Mouse (Mus musculus): ENCODE results near the gene Smurf1. TPM values are rescaled to one million over a fixed set of nuclear protein-coding genes. Genes with fewer than 3 reads are reported as not detected.
A peak's percentile ranks its signal among the peaks of the same experiment; 100 is the strongest.

The Smurf1 gene
- polyA plus RNA-seq, 1 experiment = 19.5 TPM

DNA sequence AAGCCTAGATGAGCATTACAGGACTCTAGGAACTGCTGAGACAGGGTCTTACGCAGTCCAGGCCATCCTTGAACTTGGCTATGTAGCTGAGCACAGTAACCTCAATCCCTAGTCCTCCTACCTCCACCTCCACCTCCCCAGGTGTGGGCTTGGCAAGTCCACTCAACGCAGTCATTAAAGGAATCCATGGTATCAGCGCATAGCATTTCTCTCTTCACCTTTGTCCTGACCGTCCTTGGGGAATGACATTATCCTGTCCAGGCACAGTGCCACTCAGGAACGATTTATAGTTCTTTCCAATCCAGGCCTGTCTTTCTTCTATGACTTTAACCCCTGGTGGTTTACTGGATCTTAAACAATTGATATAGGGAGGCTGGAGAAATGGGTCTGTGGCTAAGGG is 24.8 kb upstream of the Smurf1 start:
- no peak overlapping the region for H3K27ac ChIP-seq (ENCODE audit: insufficient read depth, low read depth, low read length)
- no peak overlapping the region for H3K4me3 ChIP-seq (ENCODE audit: low read depth, low read length)
- WGBS = 40% methylated on average over 5 of the region's 5 CpGs
- TF ChIP-seq CTCF (IDR thresholded peaks at IDR 0.05; ENCODE audit: extremely low read depth, insufficient read length, insufficient replicate concordance, low read depth, low read length) = no peak
- no peak for TF ChIP-seq POLR2A (IDR thresholded peaks at IDR 0.05; ENCODE audit: low read depth, low read length)
- H3K36me3 ChIP-seq (ENCODE audit: control insufficient read depth, insufficient read depth, low read length) = no peaks in the 10 kb centered on the region
- no peaks in the 10 kb centered on the region for H3K27me3 ChIP-seq (ENCODE audit: control insufficient read depth, insufficient read depth, low read length)
- H3K4me1 ChIP-seq (ENCODE audit: control insufficient read depth, insufficient read depth, insufficient read length, low read length) = peaks cover 8% of the 10 kb centered on the region; the same call in 1 of the 2 replicates

DNA sequence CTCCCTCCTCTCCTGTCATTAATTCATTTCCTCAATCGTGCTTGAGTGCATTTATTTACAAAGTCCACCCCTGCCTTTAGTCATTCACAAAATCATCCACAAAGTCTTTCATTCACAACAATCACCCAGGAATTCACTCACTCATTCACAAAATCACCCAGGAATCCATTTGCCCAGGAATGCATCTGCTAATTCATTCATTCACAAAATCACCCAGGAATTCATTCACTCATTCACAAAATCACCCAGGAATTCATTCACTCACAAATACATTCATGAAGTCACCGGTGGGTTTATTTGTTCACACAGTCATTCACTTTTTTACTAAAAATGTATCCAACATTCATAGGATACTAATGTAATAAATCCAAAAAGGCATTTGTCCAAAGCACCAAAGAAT is 24.4 kb upstream of the Smurf1 start:
- H3K4me1 ChIP-seq (ENCODE audit: control insufficient read depth, insufficient read depth, insufficient read length, low read length) = peaks cover 8% of the 10 kb centered on the region; the same call in 1 of the 2 replicates
- no peaks in the 10 kb centered on the region for H3K27me3 ChIP-seq (ENCODE audit: control insufficient read depth, insufficient read depth, low read length)
- 52% methylated on average over 2 of the region's 2 CpGs for WGBS
- no peaks in the 10 kb centered on the region for H3K36me3 ChIP-seq (ENCODE audit: control insufficient read depth, insufficient read depth, low read length)
- no peak overlapping the region for H3K27ac ChIP-seq (ENCODE audit: insufficient read depth, low read depth, low read length)
- no peak overlapping the region for H3K4me3 ChIP-seq (ENCODE audit: low read depth, low read length)
- TF ChIP-seq POLR2A (IDR thresholded peaks at IDR 0.05; ENCODE audit: low read depth, low read length) (no peak), CTCF (IDR thresholded peaks at IDR 0.05; ENCODE audit: extremely low read depth, insufficient read length, insufficient replicate concordance, low read depth, low read length) (no peak)

GRCm38 (mm10) chr5:144989061-144989405 is 23.4 kb upstream of the Smurf1 start:
- H3K36me3 ChIP-seq (ENCODE audit: control insufficient read depth, insufficient read depth, low read length) = no peaks in the 10 kb centered on the region
- no peak for TF ChIP-seq CTCF (IDR thresholded peaks at IDR 0.05; ENCODE audit: extremely low read depth, insufficient read length, insufficient replicate concordance, low read depth, low read length)
- TF ChIP-seq POLR2A (IDR thresholded peaks at IDR 0.05; ENCODE audit: low read depth, low read length) = no peak
- H3K4me1 ChIP-seq (ENCODE audit: control insufficient read depth, insufficient read depth, insufficient read length, low read length) = peaks cover 8% of the 10 kb centered on the region; the same call in 1 of the 2 replicates
- H3K27me3 ChIP-seq (ENCODE audit: control insufficient read depth, insufficient read depth, low read length) = no peaks in the 10 kb centered on the region
- H3K27ac ChIP-seq (ENCODE audit: insufficient read depth, low read depth, low read length) = no peak overlapping the region
- no peak overlapping the region for H3K4me3 ChIP-seq (ENCODE audit: low read depth, low read length)
- WGBS = 86% methylated on average over 4 of the region's 4 CpGs

GRCm38 (mm10) chr5:144988340-144989060 is 22.9 kb upstream of the Smurf1 start:
- peak overlapping the region; percentile 3; the same call in 1 of the 2 replicates for H3K27ac ChIP-seq (ENCODE audit: insufficient read depth, low read depth, low read length)
- TF ChIP-seq POLR2A (IDR thresholded peaks at IDR 0.05; ENCODE audit: low read depth, low read length) (no peak), CTCF (IDR thresholded peaks at IDR 0.05; ENCODE audit: extremely low read depth, insufficient read length, insufficient replicate concordance, low read depth, low read length) (peak; percentile 44; the same call in 1 of the 2 replicates)
- no peaks in the 10 kb centered on the region for H3K27me3 ChIP-seq (ENCODE audit: control insufficient read depth, insufficient read depth, low read length)
- 16% methylated on average over 9 of the region's 9 CpGs for WGBS
- H3K4me3 ChIP-seq (ENCODE audit: low read depth, low read length) = no peak overlapping the region
- H3K36me3 ChIP-seq (ENCODE audit: control insufficient read depth, insufficient read depth, low read length) = no peaks in the 10 kb centered on the region
- H3K4me1 ChIP-seq (ENCODE audit: control insufficient read depth, insufficient read depth, insufficient read length, low read length) = peaks cover 8% of the 10 kb centered on the region; the same call in 1 of the 2 replicates

DNA sequence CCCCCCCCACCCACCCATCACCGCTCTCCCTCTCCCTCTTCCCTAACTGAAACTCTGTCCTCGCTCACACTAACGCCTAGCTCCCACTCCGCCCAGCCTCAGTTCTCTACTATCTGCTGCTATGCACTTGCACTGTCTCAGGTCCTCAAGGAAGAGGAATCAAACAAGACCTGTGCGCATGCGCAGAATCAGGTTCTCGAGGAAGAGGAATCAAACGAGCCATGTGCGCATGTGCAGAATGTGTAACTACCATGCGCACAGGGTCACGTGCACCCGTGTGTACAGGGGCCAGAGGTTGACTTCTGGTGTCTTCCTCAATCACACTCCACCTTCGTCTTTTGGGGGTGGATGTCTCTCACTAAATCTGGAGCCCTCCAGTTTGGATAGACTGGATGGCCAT is 21.9 kb upstream of the Smurf1 start:
- WGBS = 88% methylated on average over 13 of the region's 13 CpGs
- no peak overlapping the region for H3K27ac ChIP-seq (ENCODE audit: insufficient read depth, low read depth, low read length)
- no peak overlapping the region for H3K4me3 ChIP-seq (ENCODE audit: low read depth, low read length)
- no peaks in the 10 kb centered on the region for H3K27me3 ChIP-seq (ENCODE audit: control insufficient read depth, insufficient read depth, low read length)
- H3K36me3 ChIP-seq (ENCODE audit: control insufficient read depth, insufficient read depth, low read length) = no peaks in the 10 kb centered on the region
- peaks cover 8% of the 10 kb centered on the region; the same call in 1 of the 2 replicates for H3K4me1 ChIP-seq (ENCODE audit: control insufficient read depth, insufficient read depth, insufficient read length, low read length)
- TF ChIP-seq CTCF (IDR thresholded peaks at IDR 0.05; ENCODE audit: extremely low read depth, insufficient read length, insufficient replicate concordance, low read depth, low read length) (no peak), POLR2A (IDR thresholded peaks at IDR 0.05; ENCODE audit: low read depth, low read length) (no peak)

GRCm38 (mm10) chr5:144984839-144985238 is 19.2 kb upstream of the Smurf1 start:
- 98% methylated on average over 5 of the region's 5 CpGs for WGBS
- no peak overlapping the region for H3K27ac ChIP-seq (ENCODE audit: insufficient read depth, low read depth, low read length)

GRCm38 (mm10) chr5:144983227-144983626 is 17.6 kb upstream of the Smurf1 start:
- WGBS = 96% methylated on average over 3 of the region's 3 CpGs
- no peak for TF ChIP-seq CTCF (IDR thresholded peaks at IDR 0.05; ENCODE audit: extremely low read depth, insufficient read length, insufficient replicate concordance, low read depth, low read length)
- TF ChIP-seq POLR2A (IDR thresholded peaks at IDR 0.05; ENCODE audit: low read depth, low read length) = no peak
- Histone ChIP-seq H3K4me3 (ENCODE audit: low read depth, low read length) (no peak overlapping the region), H3K27ac (ENCODE audit: insufficient read depth, low read depth, low read length) (no peak overlapping the region), H3K4me1 (ENCODE audit: control insufficient read depth, insufficient read depth, insufficient read length, low read length) (peaks cover 8% of the 10 kb centered on the region; the same call in 1 of the 2 replicates), H3K27me3 (ENCODE audit: control insufficient read depth, insufficient read depth, low read length) (no peaks in the 10 kb centered on the region), H3K36me3 (ENCODE audit: control insufficient read depth, insufficient read depth, low read length) (no peaks in the 10 kb centered on the region)

More at GRCm38 (mm10) chr5:144984839-144985238, 19.2 kb upstream of the Smurf1 start:
- Histone ChIP-seq H3K4me3 (ENCODE audit: low read depth, low read length) (no peak overlapping the region), H3K4me1 (ENCODE audit: control insufficient read depth, insufficient read depth, insufficient read length, low read length) (peaks cover 3% of the 10 kb centered on the region; the same call in 1 of the 2 replicates), H3K27me3 (ENCODE audit: control insufficient read depth, insufficient read depth, low read length) (no peaks in the 10 kb centered on the region), H3K36me3 (ENCODE audit: control insufficient read depth, insufficient read depth, low read length) (no peaks in the 10 kb centered on the region)
- peak; percentile 27; the same call in 1 of the 2 replicates for TF ChIP-seq CTCF (IDR thresholded peaks at IDR 0.05; ENCODE audit: extremely low read depth, insufficient read length, insufficient replicate concordance, low read depth, low read length)
- TF ChIP-seq POLR2A (IDR thresholded peaks at IDR 0.05; ENCODE audit: low read depth, low read length) = no peak
